Mouse (Mus musculus) testis, adult 2 months (tissue): Measurements from ENCODE around the gene Mbtps1.

Source experiments
- CTCF ChIP-seq: fragments of 200-500 bp; IDR thresholded peaks from 2 replicates; pipeline ENCODE4 v1.5.1; 2012; ENCODE audit warnings: low read depth, mild to moderate bottlenecking, inconsistent platforms, low read length, moderate library complexity; ENCODE audit not compliant: control insufficient read depth, insufficient read depth, insufficient replicate concordance
- POLR2A ChIP-seq: fragments of 200-500 bp; IDR thresholded peaks from 2 replicates; pipeline ENCODE4 v1.6.1; 2012; ENCODE audit warnings: low read depth, mild to moderate bottlenecking, inconsistent platforms, low read length, moderate library complexity; ENCODE audit not compliant: control insufficient read depth

DNA sequence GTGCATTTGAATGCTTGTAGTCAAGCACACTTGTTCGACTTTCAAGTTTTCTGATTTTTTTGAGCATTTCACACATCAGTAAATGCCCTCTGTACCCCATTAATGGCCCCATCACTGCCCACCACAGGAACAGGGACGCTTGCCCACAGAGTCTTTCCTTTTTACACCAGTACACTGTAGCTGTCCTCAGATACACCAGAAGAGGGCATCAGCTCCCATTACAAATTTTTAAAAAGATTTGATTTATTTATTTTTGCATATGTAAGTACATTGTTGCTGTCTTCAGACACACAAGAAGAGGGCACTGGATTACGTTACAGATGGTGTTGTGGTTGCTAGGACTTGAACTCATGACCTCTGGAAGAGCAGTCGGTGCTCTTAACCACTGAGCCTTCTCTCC is 29.8 kb upstream of the Mbtps1 start:
- TF ChIP-seq CTCF (no peak), POLR2A (no peak)
